Mouse (Mus musculus) ES-E14 (cell line): ENCODE data around the gene Lmntd1.

Experiments used
- HCFC1 ChIP-seq: IDR thresholded peaks from 2 replicates; pipeline ENCODE4 v1.6.1; 2012; ENCODE audit warnings: low read length, inconsistent platforms, borderline replicate concordance; ENCODE audit not compliant: insufficient read depth
- MAFK ChIP-seq: IDR thresholded peaks from 2 replicates; pipeline ENCODE4 v1.6.1; 2014; ENCODE audit warnings: mild to moderate bottlenecking, low read depth, low read length, inconsistent platforms; ENCODE audit not compliant: insufficient read depth
- ZC3H11A ChIP-seq: IDR thresholded peaks from 2 replicates; pipeline ENCODE4 v1.6.1; 2012; ENCODE audit warnings: low read depth, mild to moderate bottlenecking, inconsistent platforms, low read length, borderline replicate concordance
- ZNF384 ChIP-seq: IDR thresholded peaks from 2 replicates; pipeline ENCODE4 v1.6.1; 2012; ENCODE audit warnings: low read depth, low read length, inconsistent platforms

- TF ChIP-seq ZC3H11A (no peak), MAFK (no peak), ZNF384 (no peak), HCFC1 (no peak)
These were observed 223.7 kb downstream of the Lmntd1 start for GRCm38 (mm10) chr6:145390421-145390820.
